Mouse (Mus musculus): ENCODE data around the gene Samd8. TPM values are rescaled to one million over a fixed set of nuclear protein-coding genes. Genes with fewer than 3 reads are reported as not detected.
A peak's percentile ranks its signal among the peaks of the same experiment; 100 is the strongest.

Gene Samd8
- total RNA-seq (2014; rRNA removed; ENCODE audit: low replicate concordance) (17.3 and 20.9 TPM in 2 replicates), polyA plus RNA-seq (2015; fragmentation: Nextera tagmentation; extraction: Ambion mirVana) (7.3 and 8.3 TPM in 2 replicates)

GRCm38 (mm10) chr14:21750008-21750880, at the start of gene Samd8:
Gene Samd8 (plus strand): TSS chr14:21750531.
- Histone ChIP-seq H3K9ac (replicated peaks; ENCODE audit: low read depth, low read length) (peak within 1 kb of the TSS; percentile 71), H3K4me2 (ENCODE audit: low read depth, low read length) (peak within 1 kb of the TSS; percentile 73), H3K9me3 (replicated peaks; ENCODE audit: control insufficient read depth, low read length) (no peaks in the 10 kb centered on the region), H3K4me1 (ENCODE audit: control insufficient read depth, insufficient read depth) (peaks cover 8% of the 10 kb centered on the region), H3K27me3 (ENCODE audit: control insufficient read depth, insufficient read depth, low read length) (no peaks in the 10 kb centered on the region), H3K4me3 (ENCODE audit: low read depth, low read length) (peak within 1 kb of the TSS; percentile 68), H3K27ac (ENCODE audit: low read depth) (peak within 1 kb of the TSS; percentile 76), H3K36me3 (replicated peaks; ENCODE audit: control insufficient read depth, insufficient read depth, low read length) (no peaks in the 10 kb centered on the region)
- ATAC-seq (ENCODE audit: insufficient read depth, low read depth): peak; percentile 88
- peak; percentile 80 for DNase-seq (ENCODE audit: low spot score)
- WGBS: 6% methylated on average over 52 of the region's 52 CpGs
- TF ChIP-seq CTCF (IDR thresholded peaks at IDR 0.05; ENCODE audit: low read depth): no peak
- 0 out of 2 replicates have a peak, but pooled peaks have one; percentile 23 for TF ChIP-seq EP300 (IDR thresholded peaks at IDR 0.05; ENCODE audit: low read depth)

GRCm38 (mm10) chr14:21702691-21703090, 47.6 kb upstream of the Samd8 start:
- DNase-seq (ENCODE audit: low spot score): no peak
- H3K4me2 ChIP-seq (ENCODE audit: low read depth, low read length): no peak overlapping the region
- H3K4me3 ChIP-seq (ENCODE audit: low read depth, low read length): no peak overlapping the region
- H3K27me3 ChIP-seq (ENCODE audit: control insufficient read depth, insufficient read depth, low read length): no peaks in the 10 kb centered on the region
- 74% methylated on average over 8 of the region's 8 CpGs for WGBS
- H3K27ac ChIP-seq (ENCODE audit: low read depth): peak overlapping the region; percentile 50
- TF ChIP-seq CTCF (IDR thresholded peaks at IDR 0.05; ENCODE audit: low read depth): no peak
- no peak for TF ChIP-seq EP300 (IDR thresholded peaks at IDR 0.05; ENCODE audit: low read depth)
- no peak for ATAC-seq (ENCODE audit: insufficient read depth, low read depth)
- no peak overlapping the region for H3K9ac ChIP-seq (replicated peaks; ENCODE audit: low read depth, low read length)
- H3K4me1 ChIP-seq (ENCODE audit: control insufficient read depth, insufficient read depth): peaks cover 21% of the 10 kb centered on the region
- H3K36me3 ChIP-seq (replicated peaks; ENCODE audit: control insufficient read depth, insufficient read depth, low read length): no peaks in the 10 kb centered on the region
- no peaks in the 10 kb centered on the region for H3K9me3 ChIP-seq (replicated peaks; ENCODE audit: control insufficient read depth, low read length)

- peak; percentile 82; the same call in 1 of the 2 replicates for TF ChIP-seq EP300 (IDR thresholded peaks at IDR 0.05; ENCODE audit: low read depth)
- no peak for TF ChIP-seq CTCF (IDR thresholded peaks at IDR 0.05; ENCODE audit: low read depth)
- ATAC-seq (ENCODE audit: insufficient read depth, low read depth) (peak; percentile 78), DNase-seq (ENCODE audit: low spot score) (peak; percentile 81)
- Histone ChIP-seq H3K9ac (replicated peaks; ENCODE audit: low read depth, low read length) (no peak overlapping the region), H3K27ac (ENCODE audit: low read depth) (peak overlapping the region; percentile 50; the same call in 1 of the 2 replicates), H3K4me1 (ENCODE audit: control insufficient read depth, insufficient read depth) (peaks cover 21% of the 10 kb centered on the region), H3K9me3 (replicated peaks; ENCODE audit: control insufficient read depth, low read length) (no peaks in the 10 kb centered on the region), H3K4me3 (ENCODE audit: low read depth, low read length) (no peak overlapping the region), H3K4me2 (ENCODE audit: low read depth, low read length) (no peak overlapping the region), H3K36me3 (replicated peaks; ENCODE audit: control insufficient read depth, insufficient read depth, low read length) (no peaks in the 10 kb centered on the region), H3K27me3 (ENCODE audit: control insufficient read depth, insufficient read depth, low read length) (no peaks in the 10 kb centered on the region)
- 16% methylated on average over 5 of the region's 5 CpGs for WGBS
Observed at GRCm38 (mm10) chr14:21703255-21703654, 47.1 kb upstream of the Samd8 start.

GRCm38 (mm10) chr14:21705462-21705861, 44.9 kb upstream of the Samd8 start:
- WGBS: 89% methylated on average over 2 of the region's 2 CpGs
- no peak for TF ChIP-seq EP300 (IDR thresholded peaks at IDR 0.05; ENCODE audit: low read depth)
- no peak for TF ChIP-seq CTCF (IDR thresholded peaks at IDR 0.05; ENCODE audit: low read depth)

GRCm38 (mm10) chr14:21706759-21707571, 43.4 kb upstream of the Samd8 start:
- H3K36me3 ChIP-seq (replicated peaks; ENCODE audit: control insufficient read depth, insufficient read depth, low read length): no peaks in the 10 kb centered on the region
- no peaks in the 10 kb centered on the region for H3K9me3 ChIP-seq (replicated peaks; ENCODE audit: control insufficient read depth, low read length)
- peaks cover 29% of the 10 kb centered on the region for H3K4me1 ChIP-seq (ENCODE audit: control insufficient read depth, insufficient read depth)
- 47% methylated on average over 12 of the region's 12 CpGs for WGBS
- no peak overlapping the region for H3K4me3 ChIP-seq (ENCODE audit: low read depth, low read length)
- H3K9ac ChIP-seq (replicated peaks; ENCODE audit: low read depth, low read length): no peak overlapping the region
- TF ChIP-seq EP300 (IDR thresholded peaks at IDR 0.05; ENCODE audit: low read depth) (no peak), CTCF (IDR thresholded peaks at IDR 0.05; ENCODE audit: low read depth) (no peak)
- no peaks in the 10 kb centered on the region for H3K27me3 ChIP-seq (ENCODE audit: control insufficient read depth, insufficient read depth, low read length)
- peak overlapping the region; percentile 68 for H3K27ac ChIP-seq (ENCODE audit: low read depth)
- DNase-seq (ENCODE audit: low spot score) (no peak), ATAC-seq (ENCODE audit: insufficient read depth, low read depth) (peak; percentile 46)
- no peak overlapping the region for H3K4me2 ChIP-seq (ENCODE audit: low read depth, low read length)

More at GRCm38 (mm10) chr14:21705462-21705861, 44.9 kb upstream of the Samd8 start:
- Histone ChIP-seq H3K4me2 (ENCODE audit: low read depth, low read length) (no peak overlapping the region), H3K36me3 (replicated peaks; ENCODE audit: control insufficient read depth, insufficient read depth, low read length) (no peaks in the 10 kb centered on the region), H3K27me3 (ENCODE audit: control insufficient read depth, insufficient read depth, low read length) (no peaks in the 10 kb centered on the region), H3K27ac (ENCODE audit: low read depth) (no peak overlapping the region), H3K4me1 (ENCODE audit: control insufficient read depth, insufficient read depth) (peaks cover 26% of the 10 kb centered on the region), H3K9ac (replicated peaks; ENCODE audit: low read depth, low read length) (no peak overlapping the region), H3K9me3 (replicated peaks; ENCODE audit: control insufficient read depth, low read length) (no peaks in the 10 kb centered on the region), H3K4me3 (ENCODE audit: low read depth, low read length) (no peak overlapping the region)
- DNase-seq (ENCODE audit: low spot score) (no peak), ATAC-seq (ENCODE audit: insufficient read depth, low read depth) (no peak)
